24 mouse cellular contexts compared by ENCODE assay signal in the genomic region with DNA sequence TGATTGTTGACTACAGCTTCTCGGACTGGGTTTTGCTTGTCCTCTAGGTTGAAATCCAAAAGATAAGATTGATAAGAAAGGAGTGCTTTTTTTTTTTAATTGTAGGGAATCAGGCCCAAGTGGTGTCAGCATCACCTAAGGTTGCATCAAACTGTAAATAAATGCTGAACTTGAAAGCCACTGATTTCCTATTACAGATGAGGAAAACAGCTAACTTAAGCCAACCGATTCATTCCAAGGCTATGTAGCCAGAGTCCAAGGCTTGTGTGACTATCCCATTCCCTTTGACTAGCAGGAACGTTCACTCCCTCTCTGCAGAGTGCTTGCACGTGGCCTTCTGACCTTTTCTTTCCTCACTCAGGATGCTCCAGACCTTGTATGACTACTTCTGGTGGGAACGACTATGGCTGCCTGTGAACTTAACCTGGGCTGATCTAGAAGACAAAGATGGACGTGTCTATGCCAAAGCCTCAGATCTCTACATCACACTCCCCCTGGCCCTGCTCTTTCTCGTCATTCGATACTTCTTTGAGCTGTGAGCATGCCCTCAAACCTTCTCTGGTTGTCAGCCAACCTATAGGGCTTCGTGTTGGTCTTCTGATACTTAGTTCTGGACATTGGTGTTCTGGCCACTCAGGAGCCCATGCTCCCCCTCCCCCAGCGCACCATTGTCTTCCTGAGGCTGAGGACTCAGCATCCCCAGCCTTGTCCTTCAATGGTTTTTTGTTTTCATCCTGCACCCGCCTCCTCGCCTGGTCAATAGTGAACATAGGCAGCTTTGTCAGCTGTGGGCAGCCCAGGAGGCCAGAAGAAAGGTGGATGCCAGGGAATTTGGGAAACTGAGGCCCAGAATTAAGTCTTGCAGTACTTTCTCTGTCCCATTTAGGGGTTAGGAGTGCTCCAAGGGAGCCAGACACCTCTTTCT. TPM values are rescaled to one million over a fixed set of nuclear protein-coding genes. Genes with fewer than 3 reads are reported as not detected.
A peak's percentile ranks its signal among the peaks of the same experiment; 100 is the strongest.
DNase-seq lines count a peak whose midpoint lies in the region; ATAC-seq and TF ChIP-seq lines count a peak whose summit lies in the region.
"Had no signal": no experiment of that assay in that cellular context is flagged by ENCODE, and none has a peak within 500 bp of the region (broad histone marks: within the 10 kb centered on the region; RNA-seq: fewer than 3 reads in every experiment).

No protein-coding gene starts in this region.

- no peak for ATAC-seq in lung, postnatal 0 days
- no peak for ATAC-seq in midbrain, embryonic 13.5 days
- ATAC-seq: CD4-positive, CD25-positive, alpha-beta regulatory T cell, adult 4 months; forebrain, embryonic 13.5 days; intestine, embryonic 16.5 days had no signal

- no peak overlapping the region for H3K4me2 ChIP-seq in lung, postnatal 0 days (replicated peaks; ENCODE audit: low read depth, low read length)
- no peak overlapping the region for H3K4me2 ChIP-seq in midbrain, embryonic 13.5 days (replicated peaks)
- H3K4me2 ChIP-seq: embryonic facial prominence, embryonic 12.5 days; forebrain, embryonic 13.5 days; hindbrain, embryonic 15.5 days; kidney, embryonic 15.5 days; limb, embryonic 12.5 days had no signal

- no peak overlapping the region for H3K9ac ChIP-seq in lung, postnatal 0 days (replicated peaks; ENCODE audit: low read depth)
- no peak overlapping the region for H3K9ac ChIP-seq in midbrain, embryonic 13.5 days (replicated peaks)
- H3K9ac ChIP-seq: embryonic facial prominence, embryonic 12.5 days; forebrain, embryonic 13.5 days; hindbrain, embryonic 15.5 days; kidney, embryonic 15.5 days; limb, embryonic 12.5 days had no signal

- H3K4me3 ChIP-seq in lung, postnatal 0 days (ENCODE audit: low read depth, low read length), result no peak overlapping the region
- no peak overlapping the region for H3K4me3 ChIP-seq in midbrain, embryonic 13.5 days (replicated peaks)
- H3K4me3 ChIP-seq: embryonic facial prominence, embryonic 12.5 days; erythroblast, embryonic 14.5 days; forebrain, embryonic 13.5 days; hindbrain, embryonic 15.5 days; kidney, embryonic 15.5 days; limb, embryonic 12.5 days; midbrain, embryonic 10.5 days had no signal

- TF ChIP-seq EP300 in lung, postnatal 0 days (IDR thresholded peaks at IDR 0.05), result no peak

- 57% methylated on average over 12 of the region's 12 CpGs for WGBS in lung, postnatal 0 days
- 76% methylated on average over 12 of the region's 12 CpGs for WGBS in midbrain, embryonic 13.5 days

- TF ChIP-seq CTCF in lung, postnatal 0 days (IDR thresholded peaks at IDR 0.05), result no peak

- peak; percentile 60 for DNase-seq in adrenal gland, adult 2 months
- no peak for DNase-seq in adrenal gland, postnatal 4 days (ENCODE audit: low spot score in 2 of 2)
- DNase-seq in layer of hippocampus, adult 11-12 months (ENCODE audit: low spot score), result peak; percentile 66
- no peak for DNase-seq in layer of hippocampus, postnatal 25 days (ENCODE audit: extremely low spot score in 1 of 2, low spot score in 1 of 2)
- DNase-seq in lung, postnatal 0 days (ENCODE audit: low spot score), result peak; percentile 18
- DNase-seq in lung, postnatal 4 days, result no peak
- DNase-seq in testis, postnatal 10 days (ENCODE audit: low spot score), result no peak
- DNase-seq: cerebellum, adult 9-11 months; gastrocnemius, postnatal 10 days; kidney, postnatal 4 days; lung, embryonic 14.5 days; thymus, postnatal 36 days had no signal

- peaks cover 44% of the 10 kb centered on the region for H3K36me3 ChIP-seq in lung, postnatal 0 days (ENCODE audit: insufficient read depth, low read length)
- H3K36me3 ChIP-seq in midbrain, embryonic 13.5 days, result peaks cover 52% of the 10 kb centered on the region

- no peaks in the 10 kb centered on the region for H3K9me3 ChIP-seq in lung, postnatal 0 days (ENCODE audit: low read length)
- no peaks in the 10 kb centered on the region for H3K9me3 ChIP-seq in midbrain, embryonic 13.5 days
- H3K9me3 ChIP-seq: embryonic facial prominence, embryonic 12.5 days; forebrain, embryonic 13.5 days; G1E; hindbrain, embryonic 15.5 days; kidney, embryonic 15.5 days; limb, embryonic 12.5 days; midbrain, embryonic 10.5 days had no signal

- H3K27me3 ChIP-seq in lung, postnatal 0 days (replicated peaks; ENCODE audit: insufficient read depth, low read length), result no peaks in the 10 kb centered on the region
- H3K27me3 ChIP-seq in midbrain, embryonic 13.5 days, result no peaks in the 10 kb centered on the region
- H3K27me3 ChIP-seq: embryonic facial prominence, embryonic 12.5 days; forebrain, embryonic 13.5 days; hindbrain, embryonic 15.5 days; kidney, embryonic 15.5 days; limb, embryonic 12.5 days had no signal

- H3K4me1 ChIP-seq in lung, postnatal 0 days (ENCODE audit: insufficient read depth, low read depth, low read length), result peaks cover 12% of the 10 kb centered on the region; the same call in 1 of the 2 replicates
- H3K4me1 ChIP-seq in midbrain, embryonic 13.5 days (replicated peaks), result peaks cover 32% of the 10 kb centered on the region

- no peak overlapping the region; the same call in 1 of the 2 replicates for H3K27ac ChIP-seq in lung, postnatal 0 days (ENCODE audit: low read length)
- no peak overlapping the region for H3K27ac ChIP-seq in midbrain, embryonic 13.5 days
- H3K27ac ChIP-seq: embryonic facial prominence, embryonic 12.5 days; forebrain, embryonic 13.5 days; hindbrain, embryonic 15.5 days; kidney, embryonic 15.5 days; limb, embryonic 12.5 days; macrophage; midbrain, embryonic 10.5 days had no signal

RNA-seq across cellular contexts. Expression of gene Cers2, which starts 5.4 kb away (rescaled TPM):
- 100 to 1,000 TPM; 224 to 263 TPM for total RNA-seq in adrenal gland, adult 2 months (2021)
- 78.7 and 99.1 TPM in 2 replicates for polyA plus RNA-seq in adrenal gland, adult 2 months (2012; rRNA removed)
- 100 to 1,000 TPM; 145 to 147 TPM for total RNA-seq in adrenal gland, postnatal 4 days (2021)
- 10 to 100 TPM; 71.2 to 73.9 TPM for total RNA-seq in layer of hippocampus, postnatal 25 days (2021)
- 291 and 299 TPM in 2 replicates for polyA plus RNA-seq in lung, postnatal 0 days (2015; fragmentation: Nextera tagmentation; extraction: Ambion mirVana)
- 91.3 and 93.8 TPM in 2 replicates for polyA plus RNA-seq in midbrain, embryonic 13.5 days (2015; fragmentation: Nextera tagmentation; extraction: Ambion mirVana)

RNA-seq across cellular contexts. Expression of gene Anxa9, which starts 13.0 kb away (rescaled TPM):
- total RNA-seq in adrenal gland, adult 2 months (2021), result 1 to 10 TPM; 1.2 to 2.5 TPM
- 0.88 and 1.3 TPM in 2 replicates for polyA plus RNA-seq in adrenal gland, adult 2 months (2012; rRNA removed)
- total RNA-seq in adrenal gland, postnatal 4 days (2021), result 1 to 10 TPM; 1.1 to 1.3 TPM
- total RNA-seq in layer of hippocampus, postnatal 25 days (2021), result 1 to 10 TPM in 1 of 2 experiments, under 1 TPM in 1; 0.47 to 1.2 TPM
- polyA plus RNA-seq in lung, postnatal 0 days (2015; fragmentation: Nextera tagmentation; extraction: Ambion mirVana), result 1.4 and 1.6 TPM in 2 replicates
- 0.58 and 0.63 TPM in 2 replicates for polyA plus RNA-seq in midbrain, embryonic 13.5 days (2015; fragmentation: Nextera tagmentation; extraction: Ambion mirVana)

RNA-seq across cellular contexts. Expression of gene Setdb1, which starts 37.0 kb away (rescaled TPM):
- 10 to 100 TPM; 20.7 to 21.7 TPM for total RNA-seq in adrenal gland, adult 2 months (2021)
- 6.9 and 7.6 TPM in 2 replicates for polyA plus RNA-seq in adrenal gland, adult 2 months (2012; rRNA removed)
- total RNA-seq in adrenal gland, postnatal 4 days (2021), result 10 to 100 TPM; 39.0 to 41.1 TPM
- total RNA-seq in layer of hippocampus, postnatal 25 days (2021), result 10 to 100 TPM; 34.3 to 39.4 TPM
- polyA plus RNA-seq in lung, postnatal 0 days (2015; fragmentation: Nextera tagmentation; extraction: Ambion mirVana), result 11.5 and 13.2 TPM in 2 replicates
- polyA plus RNA-seq in midbrain, embryonic 13.5 days (2015; fragmentation: Nextera tagmentation; extraction: Ambion mirVana), result 45.7 and 49.9 TPM in 2 replicates

RNA-seq across cellular contexts. Expression of gene Prune1, which starts 38.1 kb away (rescaled TPM):
- 10 to 100 TPM; 26.3 to 31.1 TPM for total RNA-seq in adrenal gland, adult 2 months (2021)
- 14.1 and 15.4 TPM in 2 replicates for polyA plus RNA-seq in adrenal gland, adult 2 months (2012; rRNA removed)
- 10 to 100 TPM; 31.6 to 32.7 TPM for total RNA-seq in adrenal gland, postnatal 4 days (2021)
- 10 to 100 TPM; 20.6 to 22.6 TPM for total RNA-seq in layer of hippocampus, postnatal 25 days (2021)
- polyA plus RNA-seq in lung, postnatal 0 days (2015; fragmentation: Nextera tagmentation; extraction: Ambion mirVana), result 11.6 and 14.5 TPM in 2 replicates
- polyA plus RNA-seq in midbrain, embryonic 13.5 days (2015; fragmentation: Nextera tagmentation; extraction: Ambion mirVana), result 46.4 and 50.1 TPM in 2 replicates

RNA-seq across cellular contexts. Expression of gene Mindy1, which starts 38.8 kb away (rescaled TPM):
- 100 to 1,000 TPM; 131 to 139 TPM for total RNA-seq in adrenal gland, adult 2 months (2021)
- polyA plus RNA-seq in adrenal gland, adult 2 months (2012; rRNA removed), result 209 and 296 TPM in 2 replicates
- 100 to 1,000 TPM; 127 to 130 TPM for total RNA-seq in adrenal gland, postnatal 4 days (2021)
- total RNA-seq in layer of hippocampus, postnatal 25 days (2021), result 10 to 100 TPM; 21.5 to 24.2 TPM
- polyA plus RNA-seq in lung, postnatal 0 days (2015; fragmentation: Nextera tagmentation; extraction: Ambion mirVana), result 65.8 and 68.0 TPM in 2 replicates
- polyA plus RNA-seq in midbrain, embryonic 13.5 days (2015; fragmentation: Nextera tagmentation; extraction: Ambion mirVana), result 47.5 and 50.5 TPM in 2 replicates

Comparison
In these comparisons a context has a peak if more than half of its experiments do, and no peak if none do; other contexts are left out.
1. DNase-seq: peak in adrenal gland, adult 2 months (single experiment), layer of hippocampus, adult 11-12 months (single experiment) and lung, postnatal 0 days (single experiment); none in adrenal gland, postnatal 4 days (0 of 2), layer of hippocampus, postnatal 25 days (0 of 2), lung, postnatal 4 days (0 of 2) and testis, postnatal 10 days (single experiment).